Mouse (Mus musculus) CD4-positive, CD25-positive, alpha-beta regulatory T cell, adult 4 months (primary cell): ENCODE data around the gene Hk2. TPM values are rescaled to one million over a fixed set of nuclear protein-coding genes. Genes with fewer than 3 reads are reported as not detected.
"Not testable (repeated sequence)": the region's sequence is repeated elsewhere in the genome, so short reads cannot be mapped to it uniquely, and the experiment has no call there.

Source experiments
- ATAC-seq: one replicate; pipeline ENCODE4 v1.8.0; 2017
- polyA plus RNA-seq, 2 experiments: library from polyadenylated mRNA; unstranded; fragments of 100-300 nt; shearing (Covaris generic); gene quantifications; one replicate each; pipeline ENCODE4 v1.2.1; 2017

The Hk2 gene
- polyA plus RNA-seq, 2 experiments from 2014 or later, result 3.0 TPM

GRCm38 (mm10) chr6:82684136-82684535 lies 90.1 kb downstream of the Hk2 start:
- no peak for ATAC-seq

- ATAC-seq, result not testable (repeated sequence)
These were observed 95.0 kb downstream of the Hk2 start for GRCm38 (mm10) chr6:82679286-82679685.

DNA sequence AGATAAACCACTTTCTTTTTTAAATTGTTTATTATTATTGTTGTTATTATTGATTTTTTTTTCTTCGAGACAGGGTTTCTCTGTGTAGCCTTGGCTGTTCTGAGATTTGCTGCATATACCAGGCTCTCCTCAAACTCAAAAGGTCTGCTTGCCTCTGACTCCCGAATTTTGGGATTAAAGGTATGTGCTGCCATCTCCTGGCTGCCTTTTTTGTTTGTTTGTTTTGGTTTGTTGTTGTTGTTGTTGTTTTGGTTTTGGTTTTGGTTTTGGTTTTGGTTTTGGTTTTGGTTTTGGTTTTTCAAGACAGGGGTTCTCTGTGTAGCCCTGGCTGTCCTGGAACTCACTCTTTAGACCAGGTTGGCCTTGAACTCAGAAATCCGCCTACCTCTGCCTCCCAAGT lies 96.6 kb downstream of the Hk2 start:
- not testable (repeated sequence) for ATAC-seq

Other genes starting within 250 kb of the Hk2 start
- 10 to 100 TPM; 42.8 to 72.2 TPM for gene Pole4, start 69.1 kb downstream of the Hk2 start, polyA plus RNA-seq
- 1 to 10 TPM; 2.3 to 3.1 TPM for gene Sema4f, start 165.3 kb upstream of the Hk2 start, polyA plus RNA-seq
- gene M1ap, start 172.4 kb upstream of the Hk2 start, polyA plus RNA-seq, result 1 to 10 TPM in 1 of 2 experiments, under 1 TPM in 1; 0.94 to 1.4 TPM